Mouse (Mus musculus) hindbrain, embryonic 13.5 days (tissue): ENCODE results near the gene C1rl. TPM values are rescaled to one million over a fixed set of nuclear protein-coding genes. Genes with fewer than 3 reads are reported as not detected.
"Not testable (repeated sequence)": the region's sequence is repeated elsewhere in the genome, so short reads cannot be mapped to it uniquely, and the experiment has no call there.

Source experiments
- ATAC-seq: fragments of 200-750 bp; cut with Nextera tagmentation; 2 replicates; pipeline ENCODE4 v1.8.0; 2017; ENCODE audit warnings: moderate TSS enrichment; ENCODE audit not compliant: low FRiP score
- H3K27ac ChIP-seq: fragments of 300-500 bp; sonication (generic); 2 replicates; pipeline ENCODE4 v1.5.1; 2015; ENCODE audit warnings: inconsistent platforms, mild to moderate bottlenecking, moderate library complexity
- H3K27me3 ChIP-seq: fragments of 300-500 bp; sonication (generic); 2 replicates; pipeline ENCODE4 v1.6.1; 2015; ENCODE audit warnings: mild to moderate bottlenecking, inconsistent platforms
- H3K36me3 ChIP-seq: fragments of 300-500 bp; sonication (generic); 2 replicates; pipeline ENCODE4 v1.6.1; 2015; ENCODE audit warnings: mild to moderate bottlenecking, inconsistent platforms
- H3K4me1 ChIP-seq: fragments of 300-500 bp; sonication (generic); replicated peaks from 2 replicates; pipeline ENCODE4 v1.6.1; 2015; ENCODE audit warnings: inconsistent platforms
- H3K4me2 ChIP-seq: fragments of 300-500 bp; sonication (generic); 2 replicates; pipeline ENCODE4 v1.6.1; 2015; ENCODE audit warnings: inconsistent platforms, mild to moderate bottlenecking, moderate library complexity
- H3K4me3 ChIP-seq: fragments of 300-500 bp; sonication (generic); 2 replicates; pipeline ENCODE4 v1.5.1; 2015; ENCODE audit warnings: mild to moderate bottlenecking, inconsistent platforms
- H3K9ac ChIP-seq: fragments of 300-500 bp; sonication (generic); 2 replicates; pipeline ENCODE4 v1.6.1; 2015; ENCODE audit warnings: mild to moderate bottlenecking, inconsistent platforms
- H3K9me3 ChIP-seq: fragments of 300-500 bp; sonication (generic); 2 replicates; pipeline ENCODE4 v1.6.1; 2016; ENCODE audit warnings: inconsistent platforms
- WGBS: fragments of 180-500 bp; shearing (Covaris S2); methylation state at CpG from one replicate; pipeline ENCODE4 v1.1.7; 2015; 5-methylcytosine and 5-hydroxymethylcytosine counted together
- polyA plus RNA-seq: library from polyadenylated mRNA; unstranded; fragments of >200 nt; fragmentation: Nextera tagmentation; extraction: Ambion mirVana; gene quantifications from 2 replicates; pipeline ENCODE4 v1.2.1, GENCODE M21; 2015

C1rl gene
- polyA plus RNA-seq, 1 experiment from 2014 or later = 0.32 TPM

- WGBS = 89% methylated on average over 11 of the region's 11 CpGs
- no peak overlapping the region for H3K9ac ChIP-seq
- H3K4me1 ChIP-seq = peaks cover 17% of the 10 kb centered on the region
- H3K4me2 ChIP-seq = no peak overlapping the region
- no peak overlapping the region for H3K27ac ChIP-seq
- ATAC-seq = no peak
- H3K27me3 ChIP-seq = no peaks in the 10 kb centered on the region
- peaks cover 58% of the 10 kb centered on the region for H3K36me3 ChIP-seq
- H3K4me3 ChIP-seq = no peak overlapping the region
- no peaks in the 10 kb centered on the region for H3K9me3 ChIP-seq
Observed at GRCm38 (mm10) chr6:124458505-124458904, 34.4 kb upstream of the C1rl start.

GRCm38 (mm10) chr6:124459388-124459787 lies 33.5 kb upstream of the C1rl start:
- Histone ChIP-seq H3K4me2 (no peak overlapping the region), H3K27ac (no peak overlapping the region), H3K4me3 (no peak overlapping the region), H3K4me1 (peaks cover 26% of the 10 kb centered on the region), H3K27me3 (no peaks in the 10 kb centered on the region), H3K9me3 (no peaks in the 10 kb centered on the region), H3K9ac (no peak overlapping the region), H3K36me3 (peaks cover 58% of the 10 kb centered on the region)
- 92% methylated on average over 4 of the region's 4 CpGs for WGBS
- ATAC-seq = no peak

- H3K9ac ChIP-seq = peak overlapping the region; percentile 88
- WGBS = 15% methylated on average over 8 of the region's 8 CpGs
- H3K4me2 ChIP-seq = peak overlapping the region; percentile 79
- H3K27ac ChIP-seq = peak overlapping the region; percentile 93
- H3K4me3 ChIP-seq = peak overlapping the region; percentile 66
- ATAC-seq = peak; percentile 41
- H3K36me3 ChIP-seq = peaks cover 25% of the 10 kb centered on the region
- H3K27me3 ChIP-seq = no peaks in the 10 kb centered on the region
- H3K9me3 ChIP-seq = no peaks in the 10 kb centered on the region
- peaks cover 36% of the 10 kb centered on the region for H3K4me1 ChIP-seq
Observed at GRCm38 (mm10) chr6:124463881-124464291, 29.0 kb upstream of the C1rl start.

GRCm38 (mm10) chr6:124464305-124465271 lies 28.3 kb upstream of the C1rl start, which contains the start of gene Clstn3:
Clstn3 (minus strand) TSS chr6:124464794.
- H3K9me3 ChIP-seq = no peaks in the 10 kb centered on the region
- peak within 1 kb of the TSS; percentile 93 for H3K27ac ChIP-seq
- peaks cover 36% of the 10 kb centered on the region for H3K4me1 ChIP-seq
- peak within 1 kb of the TSS; percentile 66 for H3K4me3 ChIP-seq
- peak; percentile 97 for ATAC-seq
- H3K36me3 ChIP-seq = peaks cover 18% of the 10 kb centered on the region
- H3K27me3 ChIP-seq = no peaks in the 10 kb centered on the region
- H3K9ac ChIP-seq = peak within 1 kb of the TSS; percentile 88
- 5% methylated on average over 27 of the region's 27 CpGs for WGBS
- peak within 1 kb of the TSS; percentile 79 for H3K4me2 ChIP-seq

- Histone ChIP-seq H3K4me3 (peak overlapping the region; percentile 66), H3K4me1 (peaks cover 36% of the 10 kb centered on the region), H3K9ac (peak overlapping the region; percentile 88), H3K27me3 (no peaks in the 10 kb centered on the region), H3K36me3 (peaks cover 12% of the 10 kb centered on the region), H3K27ac (peak overlapping the region; percentile 93), H3K4me2 (peak overlapping the region; percentile 79), H3K9me3 (no peaks in the 10 kb centered on the region)
- no peak for ATAC-seq
- 45% methylated on average over 6 of the region's 6 CpGs for WGBS
Observed at GRCm38 (mm10) chr6:124465299-124465698, 27.6 kb upstream of the C1rl start.

GRCm38 (mm10) chr6:124465729-124466128 lies 27.2 kb upstream of the C1rl start:
- peak overlapping the region; percentile 93; the same call in 1 of the 2 replicates for H3K27ac ChIP-seq

GRCm38 (mm10) chr6:124471121-124471520 lies 21.8 kb upstream of the C1rl start:
- no peak for ATAC-seq
- H3K27ac ChIP-seq = no peak overlapping the region
- H3K36me3 ChIP-seq = no peaks in the 10 kb centered on the region
- no peaks in the 10 kb centered on the region for H3K4me1 ChIP-seq
- 98% methylated on average over 3 of the region's 3 CpGs for WGBS
- H3K4me3 ChIP-seq = no peak overlapping the region
- no peak overlapping the region for H3K9ac ChIP-seq
- H3K4me2 ChIP-seq = no peak overlapping the region
- H3K27me3 ChIP-seq = no peaks in the 10 kb centered on the region
- no peaks in the 10 kb centered on the region for H3K9me3 ChIP-seq

More at GRCm38 (mm10) chr6:124465729-124466128, 27.2 kb upstream of the C1rl start:
- no peak for ATAC-seq
- 63% methylated on average over 6 of the region's 6 CpGs for WGBS
- H3K4me3 ChIP-seq = no peak overlapping the region; the same call in 1 of the 2 replicates
- H3K27me3 ChIP-seq = no peaks in the 10 kb centered on the region
- peak overlapping the region; percentile 88; the same call in 1 of the 2 replicates for H3K9ac ChIP-seq
- H3K9me3 ChIP-seq = no peaks in the 10 kb centered on the region
- H3K36me3 ChIP-seq = peaks cover 11% of the 10 kb centered on the region
- peaks cover 36% of the 10 kb centered on the region for H3K4me1 ChIP-seq
- peak overlapping the region; percentile 79 for H3K4me2 ChIP-seq

GRCm38 (mm10) chr6:124471783-124472638 lies 20.9 kb upstream of the C1rl start:
- ATAC-seq, H3K4me1 ChIP-seq: not testable (repeated sequence)
- WGBS = 88% methylated on average over 6 of the region's 6 CpGs

GRCm38 (mm10) chr6:124472801-124473200 lies 20.1 kb upstream of the C1rl start:
- 37% methylated on average over 6 of the region's 6 CpGs for WGBS
- H3K27ac ChIP-seq = no peak overlapping the region

More at GRCm38 (mm10) chr6:124471783-124472638, 20.9 kb upstream of the C1rl start:
- H3K9ac ChIP-seq, H3K9me3 ChIP-seq, H3K27me3 ChIP-seq, H3K27ac ChIP-seq, H3K36me3 ChIP-seq, H3K4me3 ChIP-seq, H3K4me2 ChIP-seq: not testable (repeated sequence)

GRCm38 (mm10) chr6:124474621-124475020 lies 18.3 kb upstream of the C1rl start:
- Histone ChIP-seq H3K36me3 (no peaks in the 10 kb centered on the region), H3K9me3 (no peaks in the 10 kb centered on the region), H3K9ac (no peak overlapping the region), H3K4me2 (no peak overlapping the region), H3K4me3 (no peak overlapping the region), H3K27me3 (no peaks in the 10 kb centered on the region), H3K4me1 (no peaks in the 10 kb centered on the region), H3K27ac (no peak overlapping the region)
- WGBS = 84% methylated on average over 11 of the region's 11 CpGs
- no peak for ATAC-seq

More at GRCm38 (mm10) chr6:124472801-124473200, 20.1 kb upstream of the C1rl start:
- H3K4me2 ChIP-seq = no peak overlapping the region
- no peaks in the 10 kb centered on the region for H3K36me3 ChIP-seq
- no peak overlapping the region for H3K4me3 ChIP-seq
- H3K9ac ChIP-seq = no peak overlapping the region
- ATAC-seq = no peak
- H3K27me3 ChIP-seq = no peaks in the 10 kb centered on the region
- no peaks in the 10 kb centered on the region for H3K9me3 ChIP-seq
- no peaks in the 10 kb centered on the region for H3K4me1 ChIP-seq

- not testable (repeated sequence) for H3K9me3 ChIP-seq, H3K4me2 ChIP-seq, H3K9ac ChIP-seq, H3K4me3 ChIP-seq, ATAC-seq, H3K36me3 ChIP-seq, H3K27me3 ChIP-seq, H3K27ac ChIP-seq, H3K4me1 ChIP-seq
- 95% methylated on average over 9 of the region's 11 CpGs for WGBS
Observed at GRCm38 (mm10) chr6:124475335-124476075, 17.4 kb upstream of the C1rl start.
